Mouse (Mus musculus) neural tube, embryonic 14.5 days (tissue): ENCODE results near the gene Mrpl43. TPM values are rescaled to one million over a fixed set of nuclear protein-coding genes. Genes with fewer than 3 reads are reported as not detected.
A peak's percentile ranks its signal among the peaks of the same experiment; 100 is the strongest.

ENCODE experiments used
- ATAC-seq: fragments of 200-750 bp; cut with Nextera tagmentation; 2 replicates; pipeline ENCODE4 v1.8.0; 2017; ENCODE audit warnings: low read depth, mild to moderate bottlenecking, moderate TSS enrichment, moderate library complexity
- H3K27ac ChIP-seq: fragments of 300-500 bp; sonication (generic); 2 replicates; pipeline ENCODE4 v1.5.1; 2014; ENCODE audit warnings: low read depth, mild to moderate bottlenecking, control low read depth, low read length, moderate library complexity, mixed read lengths
- H3K27me3 ChIP-seq: fragments of 300-500 bp; sonication (generic); 2 replicates; pipeline ENCODE4 v1.6.1; 2014; ENCODE audit warnings: low read length; ENCODE audit not compliant: control insufficient read depth, insufficient read depth
- H3K36me3 ChIP-seq: fragments of 300-500 bp; sonication (generic); 2 replicates; pipeline ENCODE4 v1.6.1; 2014; ENCODE audit warnings: low read length, mixed read lengths; ENCODE audit not compliant: control insufficient read depth, insufficient read depth
- H3K4me1 ChIP-seq: fragments of 300-500 bp; sonication (generic); 2 replicates; pipeline ENCODE4 v1.6.1; 2014; ENCODE audit warnings: low read length; ENCODE audit not compliant: control insufficient read depth, insufficient read depth
- H3K4me2 ChIP-seq: fragments of 300-500 bp; sonication (generic); 2 replicates; pipeline ENCODE4 v1.6.1; 2014; ENCODE audit warnings: mild to moderate bottlenecking, low read depth, low read length, control low read depth
- H3K4me3 ChIP-seq: fragments of 300-500 bp; sonication (generic); 2 replicates; pipeline ENCODE4 v1.5.1; 2014; ENCODE audit warnings: low read depth, low read length, control low read depth, mixed read lengths
- H3K9ac ChIP-seq: fragments of 300-500 bp; sonication (generic); replicated peaks from 2 replicates; pipeline ENCODE4 v1.6.1; 2014; ENCODE audit warnings: low read depth, mild to moderate bottlenecking, control low read depth, low read length, mixed read lengths
- H3K9me3 ChIP-seq: fragments of 300-500 bp; sonication (generic); 2 replicates; pipeline ENCODE4 v1.6.1; 2016; ENCODE audit warnings: low read length; ENCODE audit not compliant: control insufficient read depth
- WGBS: fragments of 180-500 bp; shearing (Covaris S2); extraction: QIAGEN DNeasy Blood & Tissue Kit; methylation state at CpG from one replicate; pipeline ENCODE4 v1.1.7; 2014; 5-methylcytosine and 5-hydroxymethylcytosine counted together
- polyA plus RNA-seq: library from polyadenylated mRNA; unstranded; fragments of >200 nt; fragmentation: Nextera tagmentation; extraction: Ambion mirVana; gene quantifications from 2 replicates; pipeline ENCODE4 v1.2.1, GENCODE M21; 2014

Gene Mrpl43
- polyA plus RNA-seq, 1 experiment from 2014 or later, result 88.0 TPM

DNA sequence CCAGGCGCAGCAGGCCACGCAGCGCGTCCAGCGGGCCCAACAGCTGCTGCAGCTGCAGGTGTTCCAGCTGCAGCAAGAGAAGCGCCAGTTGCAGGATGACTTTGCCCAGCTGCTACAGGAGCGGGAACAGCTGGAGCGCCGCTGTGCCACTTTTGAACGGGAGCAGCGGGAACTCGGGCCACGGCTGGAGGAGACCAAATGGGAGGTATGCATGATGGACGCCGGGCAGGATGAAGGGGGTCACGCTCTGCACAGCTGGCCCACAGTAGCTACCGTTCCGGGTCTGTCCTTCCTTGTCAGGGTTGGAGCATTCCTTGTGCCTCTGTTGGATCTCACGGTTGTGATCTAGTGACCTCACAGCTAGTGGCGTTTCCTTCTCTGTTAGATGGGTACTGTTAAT, 18.5 kb upstream of the Mrpl43 start:
- Histone ChIP-seq H3K4me1 (peaks cover 10% of the 10 kb centered on the region; the same call in 1 of the 2 replicates), H3K27ac (no peak overlapping the region), H3K9me3 (no peaks in the 10 kb centered on the region), H3K27me3 (no peaks in the 10 kb centered on the region), H3K4me2 (no peak overlapping the region), H3K9ac (no peak overlapping the region), H3K36me3 (peaks cover 35% of the 10 kb centered on the region), H3K4me3 (no peak overlapping the region)
- no peak for ATAC-seq
- 87% methylated on average over 20 of the region's 20 CpGs for WGBS

DNA sequence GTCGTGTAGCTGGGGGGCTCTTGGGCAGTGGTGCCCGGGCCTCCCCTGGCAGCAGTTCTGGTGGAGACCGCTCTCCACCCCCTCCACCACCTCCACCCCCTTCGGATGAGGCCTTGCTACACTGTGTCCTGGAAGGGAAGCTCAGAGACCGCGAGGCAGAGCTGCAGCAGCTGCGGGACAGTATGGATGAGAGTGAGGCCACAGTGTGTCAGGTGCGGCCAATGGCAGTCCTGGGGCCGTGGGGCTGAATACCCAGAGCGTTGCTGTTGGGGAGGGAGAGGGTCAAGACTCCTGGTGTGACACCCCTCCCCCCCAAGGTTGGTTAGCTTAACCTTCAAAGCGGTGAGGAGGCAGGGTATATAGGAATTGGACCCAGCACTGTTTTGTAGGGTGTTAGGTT, 17.8 kb upstream of the Mrpl43 start:
- Histone ChIP-seq H3K4me3 (no peak overlapping the region), H3K36me3 (peaks cover 35% of the 10 kb centered on the region), H3K9ac (0 out of 2 replicates have a peak overlapping the region, but pooled peaks have one; percentile 21), H3K27ac (no peak overlapping the region), H3K4me1 (peaks cover 13% of the 10 kb centered on the region; the same call in 1 of the 2 replicates), H3K9me3 (no peaks in the 10 kb centered on the region), H3K4me2 (no peak overlapping the region), H3K27me3 (no peaks in the 10 kb centered on the region)
- no peak for ATAC-seq
- WGBS, result 85% methylated on average over 11 of the region's 11 CpGs

DNA sequence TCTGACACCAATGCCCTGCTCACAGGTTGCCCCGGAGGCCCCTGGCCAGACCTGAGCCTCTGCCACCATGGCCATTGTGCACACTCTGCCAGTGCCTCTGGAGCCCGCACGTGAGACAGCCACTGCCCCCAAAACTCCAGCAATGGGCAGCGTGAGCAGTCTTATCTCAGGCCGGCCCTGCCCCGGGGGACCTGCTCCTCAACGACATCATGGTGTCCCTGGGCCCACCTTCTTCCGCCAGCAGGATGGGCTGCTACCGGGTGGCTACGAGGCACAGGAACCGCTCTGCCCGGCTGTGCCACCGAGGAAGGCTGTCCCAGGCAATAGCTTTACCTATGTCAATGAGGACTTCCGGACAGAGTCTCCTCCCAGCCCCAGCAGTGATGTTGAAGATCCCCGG, 15.1 kb upstream of the Mrpl43 start:
- H3K4me1 ChIP-seq, result peaks cover 25% of the 10 kb centered on the region; the same call in 1 of the 2 replicates

DNA sequence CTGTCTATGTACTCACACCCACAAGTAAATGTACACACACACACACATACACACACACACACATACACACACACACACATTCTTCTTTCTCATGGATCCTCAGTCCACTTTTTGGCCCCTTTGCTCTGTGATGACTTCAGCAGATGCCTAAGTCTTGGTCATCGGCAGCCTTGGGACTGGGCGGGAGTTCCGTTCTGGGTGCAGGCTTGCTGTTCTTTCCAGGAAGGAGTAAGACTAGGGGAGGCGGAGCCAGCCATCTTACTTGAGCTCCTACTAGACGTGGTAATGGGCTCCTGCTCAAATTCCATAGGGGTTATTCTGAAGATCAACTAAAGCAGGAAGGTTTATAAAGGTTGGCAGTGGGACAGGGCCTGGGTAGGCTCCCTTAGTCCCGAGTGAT, 14.1 kb upstream of the Mrpl43 start:
- peaks cover 13% of the 10 kb centered on the region for H3K36me3 ChIP-seq
- no peak overlapping the region for H3K4me3 ChIP-seq
- no peak for ATAC-seq
- peaks cover 33% of the 10 kb centered on the region for H3K4me1 ChIP-seq
- no peak overlapping the region; the same call in 1 of the 2 replicates for H3K4me2 ChIP-seq
- 70% methylated on average over 6 of the region's 6 CpGs for WGBS
- no peak overlapping the region for H3K9ac ChIP-seq
- no peak overlapping the region for H3K27ac ChIP-seq
- no peaks in the 10 kb centered on the region for H3K27me3 ChIP-seq
- no peaks in the 10 kb centered on the region for H3K9me3 ChIP-seq

More for the DNA sequence above, 15.1 kb upstream of the Mrpl43 start:
- Histone ChIP-seq H3K9ac (no peak overlapping the region), H3K27me3 (no peaks in the 10 kb centered on the region), H3K27ac (no peak overlapping the region), H3K36me3 (peaks cover 23% of the 10 kb centered on the region), H3K4me2 (no peak overlapping the region), H3K9me3 (no peaks in the 10 kb centered on the region), H3K4me3 (no peak overlapping the region)
- 93% methylated on average over 15 of the region's 15 CpGs for WGBS
- ATAC-seq, result no peak

DNA sequence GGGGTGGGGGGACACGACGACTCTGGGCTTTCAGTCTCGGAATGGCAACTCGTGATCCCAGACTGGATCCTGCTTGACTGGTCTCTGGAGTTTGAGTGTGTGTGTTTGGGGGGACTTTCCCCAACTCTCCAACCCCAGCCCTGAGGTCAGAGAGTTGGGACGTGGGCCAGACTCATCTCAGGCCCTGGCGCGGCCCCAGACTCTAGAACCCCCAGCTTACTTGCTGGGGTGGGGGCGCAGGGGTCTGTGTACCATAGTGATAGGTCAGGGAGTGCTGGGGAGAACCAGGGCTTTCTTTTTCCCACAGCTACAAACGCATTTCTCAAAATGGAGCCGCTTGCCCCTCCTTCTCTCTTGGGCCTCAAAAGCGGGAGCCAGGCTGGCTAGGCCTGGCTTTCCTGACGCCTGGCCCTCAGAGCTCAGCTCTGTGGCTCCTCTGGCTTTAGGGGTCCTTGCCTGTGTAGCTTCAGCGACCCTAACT, 12.1 kb upstream of the Mrpl43 start:
- no peaks in the 10 kb centered on the region for H3K9me3 ChIP-seq
- H3K27me3 ChIP-seq, result no peaks in the 10 kb centered on the region
- peak overlapping the region; percentile 62 for H3K4me3 ChIP-seq
- 0 out of 2 replicates have a peak, but pooled peaks cover under 1% of the 10 kb centered on the region for H3K36me3 ChIP-seq
- peak overlapping the region; percentile 72 for H3K9ac ChIP-seq
- peaks cover 38% of the 10 kb centered on the region for H3K4me1 ChIP-seq
- H3K27ac ChIP-seq, result peak overlapping the region; percentile 94
- H3K4me2 ChIP-seq, result peak overlapping the region; percentile 91
- WGBS, result under 1% methylated on average over 12 of the region's 13 CpGs
- ATAC-seq, result peak; percentile 3

DNA sequence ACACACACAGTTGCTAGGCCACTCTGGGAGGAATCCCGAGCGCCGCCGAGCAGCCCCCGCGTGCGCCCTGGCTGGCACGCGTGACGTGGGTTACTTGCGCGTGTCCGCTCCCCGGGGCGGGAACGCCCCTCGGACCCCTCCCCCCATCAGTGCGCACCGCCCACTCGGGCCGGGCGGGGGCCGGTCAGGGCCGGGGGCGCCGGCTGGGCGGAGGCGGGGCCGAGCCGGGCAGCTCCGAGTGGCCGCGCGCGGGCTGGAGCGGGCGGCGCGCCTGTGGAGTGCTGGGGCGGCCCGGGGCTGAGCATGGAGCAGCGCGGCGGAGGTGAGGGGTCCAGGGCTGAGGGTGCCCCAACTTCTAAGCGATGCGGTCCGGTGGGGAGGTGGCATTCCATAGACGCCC, 11.7 kb upstream of the Mrpl43 start:
- Histone ChIP-seq H3K27ac (peak overlapping the region; percentile 94), H3K4me1 (peaks cover 38% of the 10 kb centered on the region), H3K9me3 (no peaks in the 10 kb centered on the region), H3K9ac (peak overlapping the region; percentile 72), H3K36me3 (no peaks in the 10 kb centered on the region), H3K4me3 (peak overlapping the region; percentile 62), H3K4me2 (peak overlapping the region; percentile 91), H3K27me3 (no peaks in the 10 kb centered on the region)
- under 1% methylated on average over 46 of the region's 48 CpGs for WGBS
- ATAC-seq, result peak; percentile 71

DNA sequence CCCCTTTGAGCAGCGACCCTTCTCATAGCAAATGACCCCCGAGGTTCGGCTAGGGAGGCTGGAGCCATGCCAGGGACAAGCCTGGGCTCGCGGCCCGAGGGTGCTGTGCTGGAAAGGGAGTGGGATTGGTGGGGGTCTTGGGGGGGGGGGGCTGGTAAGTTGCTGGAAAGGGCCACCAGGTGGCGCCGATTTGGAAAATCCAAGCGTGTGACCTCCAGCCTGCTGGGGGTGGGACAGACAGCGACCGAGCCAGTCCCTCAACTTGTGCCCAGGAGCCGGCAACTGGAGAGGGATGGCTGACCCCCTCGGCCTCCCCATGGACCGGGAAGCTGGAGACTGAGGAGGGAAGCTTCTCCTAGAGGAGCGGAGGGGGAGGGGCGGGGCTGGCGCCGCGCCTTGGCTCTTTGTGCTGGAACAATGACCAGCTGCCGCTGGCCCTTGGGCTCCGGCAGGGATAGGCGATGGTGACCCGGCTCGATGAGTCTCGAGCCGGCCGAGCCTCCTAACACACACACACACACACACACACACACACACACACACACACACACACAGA, 11.1 kb upstream of the Mrpl43 start:
- H3K27ac ChIP-seq, result peak overlapping the region; percentile 94
- peak overlapping the region; percentile 62 for H3K4me3 ChIP-seq
- H3K4me1 ChIP-seq, result peaks cover 38% of the 10 kb centered on the region
- peak overlapping the region; percentile 91 for H3K4me2 ChIP-seq
- H3K36me3 ChIP-seq, result no peaks in the 10 kb centered on the region
- no peaks in the 10 kb centered on the region for H3K9me3 ChIP-seq
- peak overlapping the region; percentile 72 for H3K9ac ChIP-seq
- H3K27me3 ChIP-seq, result no peaks in the 10 kb centered on the region
- 0% methylated on average over 13 of the region's 27 CpGs for WGBS
- peak; percentile 68 for ATAC-seq

DNA sequence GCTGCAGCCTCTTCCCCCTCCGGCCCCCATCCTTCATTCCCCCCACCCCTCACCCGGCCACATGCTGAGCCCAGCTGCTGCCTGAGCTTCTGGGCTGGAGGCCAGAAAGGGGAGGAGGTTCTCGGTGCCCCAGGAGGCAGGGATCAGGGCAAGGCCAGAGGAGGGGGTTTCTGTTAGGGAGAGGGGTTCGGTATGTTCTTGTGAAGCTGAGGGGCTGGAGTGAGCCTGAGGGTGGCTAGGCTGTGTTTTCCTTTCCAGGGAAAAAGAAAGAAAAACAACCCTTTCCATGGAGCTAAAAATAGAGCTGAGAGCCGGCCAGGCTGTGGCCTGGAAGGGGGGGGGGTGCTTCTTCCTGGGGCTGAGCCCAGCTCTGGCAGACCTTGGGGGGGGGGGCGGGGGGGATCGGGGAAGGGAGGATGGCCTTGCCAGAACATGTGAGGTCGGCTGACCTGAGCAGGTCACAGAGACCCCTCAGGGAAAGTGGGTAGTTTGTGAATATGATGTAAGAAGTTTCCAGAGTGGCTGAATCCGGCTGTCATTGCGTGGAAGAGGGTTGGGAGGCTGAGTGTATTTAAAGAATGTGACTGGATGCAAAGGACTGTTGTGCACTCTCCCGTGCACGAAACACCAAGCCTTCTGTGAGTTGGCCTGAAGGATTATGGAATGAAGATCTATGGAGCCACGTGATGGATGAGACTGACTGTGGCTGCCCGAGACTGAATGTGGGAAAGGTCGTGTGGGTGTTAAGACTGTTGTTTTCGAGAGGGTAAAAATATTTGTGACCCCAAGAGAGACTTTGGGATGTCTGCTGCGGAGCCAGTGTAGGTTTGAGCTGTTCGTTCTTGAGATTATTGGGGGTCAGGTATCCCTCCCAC, 10.3 kb upstream of the Mrpl43 start:
- no peaks in the 10 kb centered on the region for H3K27me3 ChIP-seq
- under 1% methylated on average over 16 of the region's 18 CpGs for WGBS
- peak; percentile 25 for ATAC-seq
- peak overlapping the region; percentile 62 for H3K4me3 ChIP-seq
- peak overlapping the region; percentile 94 for H3K27ac ChIP-seq
- H3K9ac ChIP-seq, result peak overlapping the region; percentile 72
- H3K36me3 ChIP-seq, result 0 out of 2 replicates have a peak, but pooled peaks cover 3% of the 10 kb centered on the region
- peaks cover 38% of the 10 kb centered on the region for H3K4me1 ChIP-seq
- peak overlapping the region; percentile 91 for H3K4me2 ChIP-seq
- H3K9me3 ChIP-seq, result no peaks in the 10 kb centered on the region
